ENCODE assay signal across 9 mouse cellular contexts in the genomic region with DNA sequence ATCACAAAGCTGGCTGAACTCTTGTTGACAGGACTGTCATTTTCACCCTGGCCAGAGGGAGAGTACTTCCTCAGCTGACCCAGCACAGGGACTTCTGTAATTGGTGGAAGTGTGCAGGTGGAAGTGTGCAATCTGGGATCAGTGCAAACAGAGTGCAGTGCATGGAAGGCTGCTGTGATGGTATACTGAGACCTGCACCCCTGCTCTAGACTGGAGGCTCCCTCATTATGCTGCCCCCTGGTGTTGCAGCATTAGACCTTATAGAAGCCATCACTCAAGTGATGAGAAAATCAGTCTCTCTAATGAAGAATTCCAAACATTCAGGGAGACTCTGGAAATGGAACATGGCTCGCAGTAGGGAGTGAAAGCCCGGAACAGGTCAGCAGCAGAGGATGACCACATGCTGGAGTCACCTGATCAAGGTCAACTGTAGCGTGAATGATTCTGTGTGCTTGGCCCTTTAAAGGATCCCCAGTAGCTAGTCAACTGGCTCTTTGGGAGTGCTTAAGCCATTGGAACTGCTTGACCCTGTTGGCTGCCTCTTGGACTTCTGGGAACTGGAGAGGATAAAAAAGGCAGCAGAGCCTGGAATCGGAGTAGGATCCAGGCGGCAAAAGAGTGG. TPM values are rescaled to one million over a fixed set of nuclear protein-coding genes. Genes with fewer than 3 reads are reported as not detected.
DNase-seq lines count a peak whose midpoint lies in the region; ATAC-seq lines count a peak whose summit lies in the region.
"Had no signal": no experiment of that assay in that cellular context is flagged by ENCODE, and none has a peak within 500 bp of the region (broad histone marks: within the 10 kb centered on the region; RNA-seq: fewer than 3 reads in every experiment).

No protein-coding gene starts in this region.

- peak; percentile 46 for DNase-seq in embryo, embryonic 10 days (ENCODE audit: low spot score)
- no peak for DNase-seq in embryo, embryonic 9.5 days (ENCODE audit: extremely low spot score)
- DNase-seq in A20 (ENCODE audit: low read depth, low spot score): peak; percentile 38
- peak; percentile 27 for DNase-seq in liver
- no peak for DNase-seq in cerebellum, postnatal 10 days
- DNase-seq in urinary bladder, postnatal 10 days (ENCODE audit: low spot score): no peak
- DNase-seq in natural killer cell, adult 2 months (ENCODE audit: low spot score in 2 of 2): no peak

- ATAC-seq in granulocyte monocyte progenitor cell, adult 5-6 weeks (replicated peaks; ENCODE audit: poor library complexity, severe bottlenecking): peak; percentile 65

RNA-seq across cellular contexts. Expression of a gene that starts 28.3 kb away (rescaled TPM):
- 18.1 and 23.3 TPM in 2 replicates for total RNA-seq in granulocyte monocyte progenitor cell, adult 5-6 weeks (2014; fragmentation: Nextera tagmentation)
- total RNA-seq in granulocyte monocyte progenitor cell, adult 5-6 weeks (2017): 3.6 and 7.8 TPM in 2 replicates

RNA-seq across cellular contexts. Expression of a gene that starts 43.7 kb away (rescaled TPM):
- total RNA-seq in granulocyte monocyte progenitor cell, adult 5-6 weeks (2014; fragmentation: Nextera tagmentation): not detected in 2 replicates
- not detected in 2 replicates for total RNA-seq in granulocyte monocyte progenitor cell, adult 5-6 weeks (2017)
- total RNA-seq: gastrocnemius, adult 8-10 months had no signal

RNA-seq across cellular contexts. Expression of a gene that starts 59.6 kb away (rescaled TPM):
- total RNA-seq in granulocyte monocyte progenitor cell, adult 5-6 weeks (2014; fragmentation: Nextera tagmentation): 128 and 139 TPM in 2 replicates
- 109 and 122 TPM in 2 replicates for total RNA-seq in granulocyte monocyte progenitor cell, adult 5-6 weeks (2017)

Comparison
In these comparisons a context has a peak if more than half of its experiments do, and no peak if none do; other contexts are left out.
1. DNase-seq: peak in embryo, embryonic 10 days (single experiment), A20 (single experiment) and liver (single experiment); none in embryo, embryonic 9.5 days (single experiment), cerebellum, postnatal 10 days (0 of 2), urinary bladder, postnatal 10 days (single experiment) and natural killer cell, adult 2 months (0 of 2).